Comparison of ENCODE assay signal across 8 mouse cellular contexts in the genomic region with DNA sequence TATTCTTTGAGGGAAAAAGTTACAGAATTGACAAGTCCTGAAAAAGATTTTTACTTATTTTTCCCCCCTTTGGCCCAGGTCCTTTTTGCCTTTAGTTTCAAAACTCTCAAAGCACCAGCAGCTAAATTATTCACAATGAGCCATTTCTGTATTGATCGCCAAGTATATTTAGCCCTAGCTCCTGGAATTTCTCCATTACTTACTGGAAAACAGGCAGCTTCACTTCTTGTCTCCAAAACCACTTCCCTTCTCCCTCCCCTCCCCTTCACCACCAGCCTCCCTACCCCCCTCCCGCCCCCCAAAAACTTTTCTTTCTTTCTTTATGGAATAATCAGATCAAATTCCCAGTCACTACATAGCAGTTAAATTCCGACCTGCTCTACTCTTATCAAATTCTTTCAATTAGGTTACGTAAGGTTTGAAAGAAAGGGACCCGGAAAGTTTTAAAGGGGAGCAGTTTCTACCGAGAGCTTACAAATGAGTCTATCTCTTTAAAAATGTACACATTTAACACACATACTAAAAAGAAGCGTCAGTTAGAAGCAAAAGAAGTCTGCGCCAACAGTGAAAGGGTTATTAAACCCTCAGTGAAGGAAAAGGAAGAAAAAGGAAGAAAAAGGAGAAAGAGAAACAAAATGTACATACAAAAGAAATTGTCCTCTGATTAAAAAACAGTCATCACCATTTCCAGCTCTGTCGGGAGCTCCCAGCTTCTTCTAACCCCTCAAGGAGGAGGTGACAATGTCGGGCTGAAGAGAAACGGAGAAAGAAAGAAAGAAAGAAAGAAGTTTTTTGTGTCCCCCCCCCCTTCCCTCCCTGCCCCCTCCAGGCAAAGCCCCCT. TPM values are rescaled to one million over a fixed set of nuclear protein-coding genes. Genes with fewer than 3 reads are reported as not detected.
A peak's percentile ranks its signal among the peaks of the same experiment; 100 is the strongest.
DNase-seq lines count a peak whose midpoint lies in the region; ATAC-seq lines count a peak whose summit lies in the region.

No protein-coding gene starts in this region.

- H3K9ac ChIP-seq in heart, embryonic 14.5 days (ENCODE audit: low read length), result peak overlapping the region; percentile 69
- H3K9ac ChIP-seq in hindbrain, embryonic 14.5 days, result peak overlapping the region; percentile 72; the same call in 1 of the 2 replicates
- peak overlapping the region; percentile 30; the same call in 1 of the 2 replicates for H3K9ac ChIP-seq in midbrain, embryonic 16.5 days (ENCODE audit: low read depth, low read length)

- no peaks in the 10 kb centered on the region for H3K9me3 ChIP-seq in heart, embryonic 14.5 days (ENCODE audit: control insufficient read depth, low read length)
- H3K9me3 ChIP-seq in hindbrain, embryonic 14.5 days (ENCODE audit: control insufficient read depth, low read length), result no peaks in the 10 kb centered on the region
- H3K9me3 ChIP-seq in midbrain, embryonic 16.5 days (replicated peaks; ENCODE audit: control insufficient read depth, low read length, poor library complexity, severe bottlenecking), result no peaks in the 10 kb centered on the region

- DNase-seq in heart, adult 11 months, result no peak
- DNase-seq in adipocyte (ENCODE audit: low spot score), result peak; percentile 16
- no peak for DNase-seq in hindbrain, embryonic 14.5 days (ENCODE audit: low spot score)
- DNase-seq in right cerebral cortex, adult 18-20 months, result no peak
- DNase-seq in thymus, postnatal 10 days (ENCODE audit: low spot score in 2 of 2), result no peak

- H3K4me2 ChIP-seq in heart, embryonic 14.5 days (ENCODE audit: low read length), result peak overlapping the region; percentile 72
- H3K4me2 ChIP-seq in hindbrain, embryonic 14.5 days (replicated peaks), result peak overlapping the region; percentile 58
- H3K4me2 ChIP-seq in midbrain, embryonic 16.5 days (ENCODE audit: low read length), result peak overlapping the region; percentile 58

- H3K27me3 ChIP-seq in heart, embryonic 14.5 days (ENCODE audit: control insufficient read depth, insufficient read depth, low read length), result no peaks in the 10 kb centered on the region
- no peaks in the 10 kb centered on the region for H3K27me3 ChIP-seq in hindbrain, embryonic 14.5 days (ENCODE audit: control insufficient read depth, insufficient read depth, low read length)
- H3K27me3 ChIP-seq in midbrain, embryonic 16.5 days (ENCODE audit: control insufficient read depth, insufficient read depth, low read depth, low read length), result no peaks in the 10 kb centered on the region

- peak overlapping the region in 1 of 2 experiments; percentile 21; a peak in 2 of 4 replicates for H3K27ac ChIP-seq in heart, embryonic 14.5 days (replicated peaks in 1 of 2; ENCODE audit: control insufficient read depth in 1 of 2, insufficient read depth in 1 of 2, low read depth in 2 of 2, low read length in 2 of 2)
- H3K27ac ChIP-seq in hindbrain, embryonic 14.5 days, result no peak overlapping the region
- H3K27ac ChIP-seq in midbrain, embryonic 16.5 days (ENCODE audit: low read length), result no peak overlapping the region

- WGBS in heart, embryonic 14.5 days, result 3% methylated on average over 11 of the region's 11 CpGs
- WGBS in hindbrain, embryonic 14.5 days, result 3% methylated on average over 11 of the region's 11 CpGs
- WGBS in midbrain, embryonic 16.5 days, result under 1% methylated on average over 11 of the region's 11 CpGs

- H3K4me3 ChIP-seq in heart, embryonic 14.5 days (ENCODE audit: control insufficient read depth in 1 of 2, insufficient read depth in 1 of 2, low read depth in 1 of 2, low read length in 2 of 2), result peak overlapping the region; percentile 47 to 71
- peak overlapping the region; percentile 87 for H3K4me3 ChIP-seq in hindbrain, embryonic 14.5 days (replicated peaks; ENCODE audit: low read length)
- H3K4me3 ChIP-seq in midbrain, embryonic 16.5 days (ENCODE audit: low read depth, low read length), result peak overlapping the region; percentile 88

- H3K4me1 ChIP-seq in heart, embryonic 14.5 days (ENCODE audit: control insufficient read depth in 2 of 2, insufficient read depth in 2 of 2, low read length in 2 of 2), result peaks cover 3 to 7% of the 10 kb centered on the region in 2 experiments; a peak in 3 of 4 replicates
- H3K4me1 ChIP-seq in hindbrain, embryonic 14.5 days (replicated peaks; ENCODE audit: control insufficient read depth, insufficient read depth, low read length), result peaks cover 11% of the 10 kb centered on the region
- peaks cover 10% of the 10 kb centered on the region for H3K4me1 ChIP-seq in midbrain, embryonic 16.5 days (ENCODE audit: control insufficient read depth, insufficient read depth, low read length)

- no peak for ATAC-seq in heart, embryonic 14.5 days (ENCODE audit: insufficient number of reproducible peaks, insufficient read depth, low FRiP score, low read depth)
- ATAC-seq in hindbrain, embryonic 14.5 days (ENCODE audit: low FRiP score), result no peak
- ATAC-seq in midbrain, embryonic 16.5 days, result no peak
- no peak for ATAC-seq in monocyte, adult 5-6 weeks (replicated peaks; ENCODE audit: insufficient number of reproducible peaks, low FRiP score, low TSS enrichment, poor library complexity, severe bottlenecking)

- no peaks in the 10 kb centered on the region for H3K36me3 ChIP-seq in heart, embryonic 14.5 days (ENCODE audit: control insufficient read depth, insufficient read depth, low read length)
- no peaks in the 10 kb centered on the region for H3K36me3 ChIP-seq in hindbrain, embryonic 14.5 days (replicated peaks; ENCODE audit: control insufficient read depth, insufficient read depth)
- no peaks in the 10 kb centered on the region for H3K36me3 ChIP-seq in midbrain, embryonic 16.5 days (ENCODE audit: control insufficient read depth, insufficient read depth, low read length)

RNA-seq across cellular contexts. Expression of a gene that starts 1.8 kb away (rescaled TPM):
- 2.5 and 3.3 TPM in 2 replicates for polyA plus RNA-seq in heart, embryonic 14.5 days (2014; fragmentation: Nextera tagmentation; extraction: Ambion mirVana)
- polyA plus RNA-seq in hindbrain, embryonic 14.5 days (2014; fragmentation: Nextera tagmentation; extraction: Ambion mirVana), result 2.9 and 3.8 TPM in 2 replicates
- 3.8 and 5.0 TPM in 2 replicates for polyA plus RNA-seq in midbrain, embryonic 16.5 days (2015; fragmentation: Nextera tagmentation; extraction: Ambion mirVana)
- 11.0 to 23.6 TPM (median 21.4 TPM) in 3 replicates for total RNA-seq in monocyte, adult 5-6 weeks (2017)
